Mouse (Mus musculus) neural tube, embryonic 12.5 days (tissue): ENCODE results near the gene Acsl4. TPM values are rescaled to one million over a fixed set of nuclear protein-coding genes. Genes with fewer than 3 reads are reported as not detected.

Experiments used
- ATAC-seq: fragments of 200-750 bp; cut with Nextera tagmentation; 2 replicates; pipeline ENCODE4 v1.8.0; 2017; ENCODE audit warnings: low read depth, mild to moderate bottlenecking, moderate TSS enrichment, moderate library complexity; ENCODE audit not compliant: low FRiP score
- H3K27ac ChIP-seq: fragments of 300-500 bp; sonication (generic); 2 replicates; pipeline ENCODE4 v1.5.1; 2016
- H3K27me3 ChIP-seq: fragments of 300-500 bp; sonication (generic); replicated peaks from 2 replicates; pipeline ENCODE4 v1.6.1; 2016; ENCODE audit warnings: mild to moderate bottlenecking
- H3K36me3 ChIP-seq: fragments of 300-500 bp; sonication (generic); 2 replicates; pipeline ENCODE4 v1.6.1; 2016; ENCODE audit warnings: mild to moderate bottlenecking
- H3K4me1 ChIP-seq: fragments of 300-500 bp; sonication (generic); 2 replicates; pipeline ENCODE4 v1.6.1; 2016
- H3K4me2 ChIP-seq: fragments of 300-500 bp; sonication (generic); replicated peaks from 2 replicates; pipeline ENCODE4 v1.6.1; 2016; ENCODE audit warnings: mild to moderate bottlenecking
- H3K4me3 ChIP-seq: fragments of 300-500 bp; sonication (generic); 2 replicates; pipeline ENCODE4 v1.5.1; 2016
- H3K9ac ChIP-seq: fragments of 300-500 bp; sonication (generic); 2 replicates; pipeline ENCODE4 v1.6.1; 2016; ENCODE audit warnings: mild to moderate bottlenecking
- H3K9me3 ChIP-seq: fragments of 300-500 bp; sonication (generic); 2 replicates; pipeline ENCODE4 v1.6.1; 2016; ENCODE audit warnings: mild to moderate bottlenecking
- WGBS: fragments of 180-500 bp; shearing (Covaris S2); methylation state at CpG from one replicate; pipeline ENCODE4 v1.1.7; 2016; 5-methylcytosine and 5-hydroxymethylcytosine counted together
- polyA plus RNA-seq: library from polyadenylated mRNA; unstranded; fragments of >200 nt; fragmentation: Nextera tagmentation; extraction: Ambion mirVana; gene quantifications from 2 replicates; pipeline ENCODE4 v1.2.1, GENCODE M21; 2016

Gene Acsl4
- 22.3 and 23.9 TPM in 2 replicates for polyA plus RNA-seq

DNA sequence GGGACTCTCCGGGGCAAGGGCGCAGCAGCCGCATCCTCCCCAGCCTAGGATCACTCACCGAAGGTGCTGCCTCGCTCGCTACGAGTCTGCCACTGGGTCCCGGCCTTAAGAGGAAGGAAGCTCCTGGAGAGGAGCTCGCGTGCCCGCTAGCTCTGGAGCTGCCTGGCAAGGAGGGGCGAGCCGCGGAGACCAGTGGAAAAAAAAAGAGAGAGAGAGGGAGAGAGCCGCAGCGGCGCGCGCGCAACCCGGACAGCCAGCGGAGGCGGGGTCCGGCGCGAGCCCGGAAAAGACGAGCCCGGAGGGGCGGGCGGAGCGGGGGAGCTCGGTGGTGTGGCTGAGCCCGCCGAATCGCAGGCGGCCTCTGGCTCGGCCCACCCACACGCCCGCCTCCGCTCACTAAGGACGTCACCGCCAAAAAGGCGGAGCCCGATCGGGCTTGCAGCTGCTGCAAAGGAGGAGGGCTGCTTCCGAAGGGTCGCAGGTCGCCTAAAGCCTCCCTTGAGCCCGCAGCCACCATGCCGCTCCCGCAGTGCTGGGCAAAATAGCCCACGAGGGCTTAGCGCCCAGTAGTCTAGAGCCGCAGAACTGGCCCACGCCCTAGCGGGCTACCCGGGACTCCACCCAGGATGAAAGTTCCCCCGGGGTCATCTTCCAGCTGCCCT is at the start of gene Acsl4:
Acsl4 (minus strand) TSS at position 289 of the 662 bp plus-strand sequence.
- H3K9me3 ChIP-seq = no peaks in the 10 kb centered on the region
- peak; percentile 97 for ATAC-seq
- peak within 1 kb of the TSS; percentile 52 for H3K9ac ChIP-seq
- peak within 1 kb of the TSS; percentile 54 for H3K4me3 ChIP-seq
- no peaks in the 10 kb centered on the region for H3K4me1 ChIP-seq
- no peaks in the 10 kb centered on the region for H3K36me3 ChIP-seq
- peaks cover 11% of the 10 kb centered on the region for H3K27me3 ChIP-seq
- peak within 1 kb of the TSS; percentile 57; the same call in 1 of the 2 replicates for H3K27ac ChIP-seq
- H3K4me2 ChIP-seq = peak within 1 kb of the TSS; percentile 58
- WGBS = 20% methylated on average over 31 of the region's 59 CpGs

DNA sequence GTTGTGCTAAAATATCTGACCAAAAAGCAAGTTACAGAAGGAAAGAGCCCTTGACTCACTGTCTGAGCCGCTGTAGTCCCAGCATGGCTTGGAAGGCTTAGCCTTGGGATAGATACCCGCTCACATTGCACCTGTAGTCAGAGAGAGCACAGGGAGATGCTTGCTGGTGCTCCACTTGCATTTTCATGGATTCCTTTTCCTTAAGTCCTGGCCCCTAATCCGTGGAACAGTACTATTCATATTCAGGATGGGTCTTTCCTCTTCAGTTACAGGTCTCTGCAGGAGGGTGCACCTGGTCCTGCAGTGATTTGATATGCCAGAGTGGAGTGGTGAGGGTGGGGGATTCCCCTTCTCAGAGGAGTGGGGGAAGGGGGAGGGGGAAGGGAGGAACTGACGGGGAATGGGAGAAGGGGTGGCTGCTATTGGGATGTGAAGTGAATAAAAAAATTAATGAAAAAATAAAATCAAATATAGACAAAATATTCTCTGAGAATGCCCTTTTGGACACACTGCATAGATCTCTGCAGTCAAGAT is 47.7 kb upstream of the Acsl4 start:
- Histone ChIP-seq H3K27ac (no peak overlapping the region), H3K4me1 (no peaks in the 10 kb centered on the region), H3K4me2 (no peak overlapping the region), H3K27me3 (no peaks in the 10 kb centered on the region), H3K36me3 (no peaks in the 10 kb centered on the region), H3K9ac (no peak overlapping the region), H3K4me3 (no peak overlapping the region), H3K9me3 (no peaks in the 10 kb centered on the region)
- ATAC-seq = no peak
- 46% methylated on average over 4 of the region's 4 CpGs for WGBS

DNA sequence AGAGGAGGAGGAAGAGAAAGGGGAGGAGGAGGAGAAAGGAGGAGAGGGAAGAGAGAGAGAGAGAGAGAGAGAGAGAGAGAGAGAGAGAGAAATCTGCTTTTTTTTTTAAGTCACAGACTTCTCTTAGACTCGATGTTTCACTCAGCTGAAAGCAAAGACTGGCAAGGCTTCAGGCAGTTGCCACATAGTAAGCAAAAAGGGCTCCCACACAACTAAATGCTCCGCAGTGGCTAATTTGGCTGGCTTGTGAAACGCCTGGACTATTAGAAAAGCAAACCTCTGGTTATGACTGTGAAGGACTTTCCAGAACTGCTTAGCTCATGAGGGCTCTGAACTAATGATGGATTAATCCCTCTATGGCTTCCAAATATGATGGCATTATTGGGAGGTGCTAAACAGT is 42.5 kb upstream of the Acsl4 start:
- 85% methylated on average over 3 of the region's 3 CpGs for WGBS
- no peak overlapping the region for H3K4me3 ChIP-seq
- no peaks in the 10 kb centered on the region for H3K4me1 ChIP-seq
- H3K9me3 ChIP-seq = no peaks in the 10 kb centered on the region
- no peak overlapping the region for H3K27ac ChIP-seq
- no peaks in the 10 kb centered on the region for H3K27me3 ChIP-seq
- H3K9ac ChIP-seq = no peak overlapping the region
- no peaks in the 10 kb centered on the region for H3K36me3 ChIP-seq
- no peak for ATAC-seq
- H3K4me2 ChIP-seq = no peak overlapping the region

DNA sequence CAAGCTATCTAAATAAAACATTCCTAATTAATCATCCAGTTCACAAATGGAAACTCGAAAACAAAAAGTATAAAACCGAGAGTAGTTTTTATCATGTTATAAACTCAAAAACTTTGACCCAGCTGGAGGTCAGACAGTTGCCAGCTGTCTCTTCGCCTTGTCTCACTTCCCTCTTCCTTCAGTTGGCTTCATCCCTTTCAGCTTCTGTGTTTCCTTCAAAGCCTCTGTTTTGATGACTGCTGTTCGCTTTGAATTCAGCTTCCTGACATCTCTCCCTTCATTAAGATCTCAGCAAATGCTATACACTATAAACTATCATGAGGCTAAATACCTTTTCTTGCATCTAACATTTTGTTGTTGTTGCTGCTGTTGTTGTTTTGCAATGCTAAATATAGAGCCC is 36.8 kb upstream of the Acsl4 start:
- Histone ChIP-seq H3K4me3 (no peak overlapping the region), H3K4me1 (no peaks in the 10 kb centered on the region), H3K36me3 (no peaks in the 10 kb centered on the region), H3K9me3 (no peaks in the 10 kb centered on the region), H3K9ac (no peak overlapping the region), H3K4me2 (no peak overlapping the region), H3K27me3 (no peaks in the 10 kb centered on the region), H3K27ac (no peak overlapping the region)
- 76% methylated on average over 4 of the region's 4 CpGs for WGBS
- ATAC-seq = no peak

DNA sequence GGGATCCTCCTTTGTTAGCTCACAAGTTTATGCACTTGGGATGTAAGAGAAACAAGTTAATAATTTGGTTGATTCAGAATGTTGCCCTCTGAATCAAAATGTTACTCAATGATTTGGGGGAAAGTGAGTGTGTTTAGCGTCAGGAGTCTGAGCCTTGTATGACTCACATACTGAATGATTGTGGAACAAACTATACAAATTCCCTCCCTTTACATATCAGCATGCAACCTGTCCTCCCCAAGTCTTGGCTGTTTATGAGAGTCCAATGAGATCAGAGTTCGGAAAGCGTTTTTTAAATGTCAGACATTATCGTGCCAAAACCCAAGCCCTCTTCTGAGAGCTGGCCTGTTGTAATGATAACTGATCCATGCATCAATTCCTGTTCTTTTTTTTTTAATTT is 36.3 kb upstream of the Acsl4 start:
- H3K27ac ChIP-seq = no peak overlapping the region
- ATAC-seq = no peak

DNA sequence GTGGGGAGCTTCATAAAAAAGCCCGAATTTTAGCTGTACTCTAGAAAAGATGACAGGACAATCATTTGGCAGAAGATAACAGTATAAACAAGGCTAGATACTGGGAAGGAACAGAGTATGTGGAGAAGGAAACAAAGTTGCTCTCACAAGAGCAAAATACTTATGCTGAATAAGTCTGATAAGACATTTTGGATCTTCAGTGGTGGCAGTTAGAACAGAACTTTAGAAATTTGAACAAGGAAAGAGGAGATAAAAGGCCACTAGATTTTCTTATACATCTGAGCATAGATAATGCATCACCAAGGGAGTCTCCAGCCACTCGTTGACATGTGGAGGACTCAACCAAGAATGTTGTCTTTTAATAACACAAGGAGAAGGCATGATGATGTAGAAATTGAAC is 23.5 kb upstream of the Acsl4 start:
- Histone ChIP-seq H3K4me1 (no peaks in the 10 kb centered on the region), H3K36me3 (no peaks in the 10 kb centered on the region), H3K27me3 (no peaks in the 10 kb centered on the region), H3K27ac (no peak overlapping the region), H3K4me2 (no peak overlapping the region), H3K9ac (no peak overlapping the region), H3K4me3 (no peak overlapping the region), H3K9me3 (no peaks in the 10 kb centered on the region)
- ATAC-seq = no peak
- 70% methylated on average over 2 of the region's 2 CpGs for WGBS

More for the DNA sequence above, 36.3 kb upstream of the Acsl4 start:
- no peaks in the 10 kb centered on the region for H3K9me3 ChIP-seq
- 89% methylated on average over 4 of the region's 4 CpGs for WGBS
- no peaks in the 10 kb centered on the region for H3K27me3 ChIP-seq
- no peak overlapping the region for H3K9ac ChIP-seq
- no peak overlapping the region for H3K4me2 ChIP-seq
- no peaks in the 10 kb centered on the region for H3K4me1 ChIP-seq
- no peak overlapping the region for H3K4me3 ChIP-seq
- no peaks in the 10 kb centered on the region for H3K36me3 ChIP-seq

DNA sequence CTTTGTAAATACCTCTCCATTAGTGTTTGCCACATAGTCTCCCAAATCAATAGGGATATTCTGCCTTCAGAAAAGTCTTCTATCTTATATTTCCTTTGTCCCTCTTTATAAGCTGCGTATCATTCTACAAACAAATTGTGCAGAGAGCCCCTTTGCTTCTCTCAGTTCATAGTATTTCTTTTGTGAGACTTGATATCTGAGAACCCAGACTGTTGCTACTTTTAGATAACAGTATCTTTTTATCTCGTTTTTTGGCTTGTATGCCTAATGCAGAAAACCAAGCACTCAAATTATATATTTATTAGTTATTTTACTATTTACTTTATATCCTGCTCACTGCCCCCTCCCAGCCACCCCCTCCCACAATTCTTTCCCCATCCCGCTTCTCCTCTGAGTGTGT is 19.7 kb upstream of the Acsl4 start:
- H3K27ac ChIP-seq = no peak overlapping the region
- no peak for ATAC-seq
- no peaks in the 10 kb centered on the region for H3K4me1 ChIP-seq
- H3K4me3 ChIP-seq = no peak overlapping the region
- H3K9ac ChIP-seq = no peak overlapping the region
- H3K9me3 ChIP-seq = no peaks in the 10 kb centered on the region
- no peaks in the 10 kb centered on the region for H3K27me3 ChIP-seq
- no peaks in the 10 kb centered on the region for H3K36me3 ChIP-seq
- 89% methylated on average over 3 of the region's 3 CpGs for WGBS
- H3K4me2 ChIP-seq = no peak overlapping the region

DNA sequence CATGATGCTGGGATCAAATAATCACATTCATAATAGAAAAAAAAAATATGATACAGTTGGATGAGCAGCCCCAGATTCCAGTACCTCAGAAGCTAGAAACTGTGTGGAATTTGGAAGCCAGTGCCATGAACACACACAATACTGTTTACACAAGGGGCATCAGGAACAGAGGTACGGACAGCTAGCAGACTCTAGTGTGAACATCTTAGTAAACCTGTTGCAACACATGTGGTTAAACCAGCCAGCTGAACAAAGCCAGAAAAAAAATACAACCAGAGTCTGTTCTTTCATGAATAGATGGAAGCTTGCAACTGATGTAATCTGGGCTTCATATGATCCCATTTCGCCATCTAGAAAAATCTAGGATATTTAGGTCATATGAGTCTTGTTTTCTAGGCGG is 19.0 kb upstream of the Acsl4 start:
- H3K4me1 ChIP-seq = no peaks in the 10 kb centered on the region
- no peaks in the 10 kb centered on the region for H3K9me3 ChIP-seq
- H3K27me3 ChIP-seq = no peaks in the 10 kb centered on the region
- no peak overlapping the region for H3K4me2 ChIP-seq
- no peaks in the 10 kb centered on the region for H3K36me3 ChIP-seq
- ATAC-seq = no peak
- no peak overlapping the region for H3K27ac ChIP-seq
- H3K9ac ChIP-seq = no peak overlapping the region
- WGBS = 88% methylated on average over 3 of the region's 3 CpGs
- H3K4me3 ChIP-seq = no peak overlapping the region

DNA sequence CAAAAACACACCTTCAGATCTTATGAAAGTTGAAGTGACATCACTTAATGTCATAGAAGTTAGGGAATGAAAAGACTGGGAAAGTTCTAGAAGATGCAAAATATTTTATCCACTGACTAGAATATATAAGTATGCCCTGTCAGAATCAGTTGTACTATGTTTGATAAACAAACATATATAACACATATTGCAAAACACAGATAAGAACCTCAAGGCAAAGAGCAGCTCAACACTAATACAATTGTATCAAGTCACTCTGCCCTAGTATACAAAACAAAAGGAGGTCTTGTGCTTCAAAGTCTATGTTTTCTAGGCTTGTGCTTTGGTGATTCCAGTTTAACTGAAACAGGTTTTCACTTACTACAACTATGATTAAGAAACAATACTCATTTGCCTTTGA is 12.8 kb upstream of the Acsl4 start:
- no peaks in the 10 kb centered on the region for H3K9me3 ChIP-seq
- H3K36me3 ChIP-seq = no peaks in the 10 kb centered on the region
- H3K4me2 ChIP-seq = no peak overlapping the region
- no peak overlapping the region for H3K9ac ChIP-seq
- H3K27ac ChIP-seq = no peak overlapping the region
- H3K27me3 ChIP-seq = no peaks in the 10 kb centered on the region
- H3K4me1 ChIP-seq = no peaks in the 10 kb centered on the region
- H3K4me3 ChIP-seq = no peak overlapping the region
- no peak for ATAC-seq

DNA sequence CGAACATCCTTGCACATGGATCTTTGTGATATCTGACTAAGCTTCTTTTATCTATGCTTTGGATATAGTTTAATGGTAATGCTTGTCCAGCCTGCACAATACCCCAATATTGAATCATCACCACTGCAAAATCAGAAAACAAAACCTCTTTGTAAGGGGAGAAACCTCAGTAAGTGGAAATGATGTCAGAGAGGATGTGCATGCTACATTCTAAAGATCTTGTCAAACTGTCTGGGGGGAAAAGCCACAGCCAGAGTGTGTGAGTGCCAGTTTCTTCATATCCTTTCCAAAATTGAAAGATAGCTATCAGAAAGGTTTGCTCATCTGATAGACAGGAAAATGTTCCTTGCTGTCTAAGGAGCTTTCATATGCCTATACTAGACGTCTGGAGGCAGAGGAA is 8.3 kb upstream of the Acsl4 start:
- ATAC-seq = no peak
- Histone ChIP-seq H3K36me3 (no peaks in the 10 kb centered on the region), H3K4me3 (no peak overlapping the region), H3K27me3 (no peaks in the 10 kb centered on the region), H3K4me2 (no peak overlapping the region), H3K27ac (no peak overlapping the region), H3K4me1 (no peaks in the 10 kb centered on the region), H3K9me3 (no peaks in the 10 kb centered on the region), H3K9ac (no peak overlapping the region)
- 69% methylated on average over 2 of the region's 2 CpGs for WGBS

DNA sequence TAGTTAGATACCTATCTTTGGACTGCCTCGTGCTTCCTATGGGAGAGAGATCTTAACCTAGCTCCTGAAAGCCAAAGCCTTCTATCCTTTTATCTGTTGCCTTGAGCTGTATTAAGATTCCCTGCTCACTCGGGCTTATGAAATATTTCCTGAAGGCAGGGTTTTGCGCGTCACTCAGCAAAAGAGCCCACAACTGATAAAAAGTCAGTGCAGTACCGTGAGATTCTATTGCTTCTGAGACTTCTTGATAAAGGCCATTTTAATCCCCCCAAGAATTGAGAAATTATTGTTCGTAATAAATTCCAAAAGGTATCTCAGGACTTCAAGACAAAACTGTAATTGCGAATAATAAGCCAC is 552 bp upstream of the Acsl4 start:
- 43% methylated on average over 7 of the region's 7 CpGs for WGBS
- Histone ChIP-seq H3K27ac (peak overlapping the region; percentile 57; the same call in 1 of the 2 replicates), H3K4me3 (peak overlapping the region; percentile 54), H3K9me3 (no peaks in the 10 kb centered on the region), H3K36me3 (no peaks in the 10 kb centered on the region), H3K9ac (peak overlapping the region; percentile 44; the same call in 1 of the 2 replicates), H3K4me2 (peak overlapping the region; percentile 58), H3K27me3 (peaks cover 11% of the 10 kb centered on the region), H3K4me1 (no peaks in the 10 kb centered on the region)
- no peak for ATAC-seq

DNA sequence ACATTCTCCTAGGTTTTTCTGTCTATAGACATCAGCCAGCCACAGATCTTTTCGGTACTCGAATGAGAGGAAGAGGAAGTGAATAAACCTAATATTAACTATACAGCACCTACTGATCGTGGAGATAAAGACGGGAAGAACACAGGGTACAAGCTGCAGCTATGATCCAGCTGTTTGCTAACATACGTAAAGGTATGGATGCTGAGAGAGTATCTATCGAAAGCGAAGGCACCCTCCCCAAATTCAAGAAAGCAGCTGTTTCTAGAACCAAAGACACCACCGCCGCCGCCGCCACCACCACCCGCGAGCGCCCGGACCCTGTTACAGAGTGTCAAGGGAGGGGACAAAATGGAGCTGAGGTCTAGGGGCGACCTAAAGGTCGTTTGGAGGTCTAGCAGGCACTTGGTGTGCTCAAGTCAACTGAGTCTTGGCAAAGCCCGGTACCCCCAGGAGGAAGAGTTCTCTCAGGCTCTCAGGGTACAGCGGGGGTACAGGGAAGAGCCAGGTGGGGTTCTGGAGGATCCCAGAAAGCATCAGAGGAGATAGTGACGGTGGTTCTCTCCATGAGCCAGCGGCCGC is 665 bp downstream of the Acsl4 start:
- Histone ChIP-seq H3K4me1 (no peaks in the 10 kb centered on the region), H3K9me3 (no peaks in the 10 kb centered on the region), H3K9ac (peak overlapping the region; percentile 52), H3K27me3 (peaks cover 11% of the 10 kb centered on the region), H3K27ac (0 out of 2 replicates have a peak overlapping the region, but pooled peaks have one; percentile 6), H3K4me2 (peak overlapping the region; percentile 55), H3K4me3 (peak overlapping the region; percentile 54), H3K36me3 (no peaks in the 10 kb centered on the region)
- 25% methylated on average over 22 of the region's 22 CpGs for WGBS
- ATAC-seq = peak; percentile 62

DNA sequence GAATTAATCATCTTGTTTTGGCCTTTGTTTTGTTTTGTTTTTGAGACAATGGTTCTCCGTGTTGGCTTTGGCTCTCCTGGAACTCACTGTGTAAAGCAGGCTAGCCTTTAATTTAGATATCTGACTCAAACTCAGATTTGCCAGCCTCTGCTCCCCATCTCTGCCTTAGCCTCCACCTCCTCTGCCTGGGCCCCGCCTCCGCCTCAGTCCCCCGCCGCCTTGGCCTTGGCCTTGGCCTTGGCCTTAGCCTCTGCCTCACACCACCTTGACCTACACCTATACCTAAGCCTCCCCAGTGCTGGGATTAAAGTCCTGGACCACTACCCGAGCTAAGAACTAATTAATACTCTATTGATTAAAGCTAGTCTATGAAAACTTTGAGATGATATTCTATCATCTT is 2.2 kb downstream of the Acsl4 start:
- no peak for ATAC-seq
- H3K27me3 ChIP-seq = peaks cover 11% of the 10 kb centered on the region
- no peaks in the 10 kb centered on the region for H3K36me3 ChIP-seq
- no peak overlapping the region for H3K4me2 ChIP-seq
- no peak overlapping the region for H3K27ac ChIP-seq
- H3K4me1 ChIP-seq = no peaks in the 10 kb centered on the region
- WGBS = 90% methylated on average over 6 of the region's 6 CpGs
- H3K4me3 ChIP-seq = no peak overlapping the region
- no peaks in the 10 kb centered on the region for H3K9me3 ChIP-seq
- H3K9ac ChIP-seq = no peak overlapping the region
